In the genomic region with DNA sequence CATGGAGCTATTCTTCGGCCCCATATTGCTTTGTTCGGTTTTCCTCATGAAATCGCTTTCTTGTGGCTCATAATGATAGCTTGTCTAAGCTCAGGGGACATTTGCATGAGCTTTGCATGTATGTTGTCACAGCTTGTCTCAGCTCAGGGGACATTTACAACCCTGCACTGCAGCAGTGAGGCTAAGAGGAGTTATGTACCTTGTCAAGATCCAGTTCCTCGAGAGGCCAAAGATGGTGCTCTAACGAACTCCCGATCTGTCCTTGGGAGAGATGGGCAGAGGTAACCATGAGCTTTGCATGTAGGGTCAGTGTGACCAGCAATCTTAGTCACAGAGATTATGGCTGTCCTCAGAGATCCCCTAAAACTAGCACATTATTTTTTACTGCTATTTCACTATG, we compare ENCODE assay signal across 11 mouse cellular contexts. TPM values are rescaled to one million over a fixed set of nuclear protein-coding genes. Genes with fewer than 3 reads are reported as not detected.
DNase-seq lines count a peak whose midpoint lies in the region; ATAC-seq and TF ChIP-seq lines count a peak whose summit lies in the region.
"Had no signal": no experiment of that assay in that cellular context is flagged by ENCODE, and none has a peak within 500 bp of the region (broad histone marks: within the 10 kb centered on the region; RNA-seq: fewer than 3 reads in every experiment).

No protein-coding gene starts in this region.

- H3K27ac ChIP-seq in forebrain, embryonic 12.5 days = no peak overlapping the region
- H3K27ac ChIP-seq in forebrain, embryonic 16.5 days (ENCODE audit: low read length) = no peak overlapping the region
- no peak overlapping the region for H3K27ac ChIP-seq in limb, embryonic 12.5 days
- H3K27ac ChIP-seq in limb, embryonic 10.5 days = no peak overlapping the region
- no peak overlapping the region for H3K27ac ChIP-seq in forebrain, postnatal 0 days (ENCODE audit: low read depth, low read length)
- no peak overlapping the region for H3K27ac ChIP-seq in midbrain, embryonic 15.5 days
- H3K27ac ChIP-seq: layer of hippocampus, adult 2 months had no signal

- H3K27me3 ChIP-seq in forebrain, embryonic 12.5 days = no peaks in the 10 kb centered on the region
- no peaks in the 10 kb centered on the region for H3K27me3 ChIP-seq in forebrain, embryonic 16.5 days (replicated peaks; ENCODE audit: control insufficient read depth, insufficient read depth, low read length)
- H3K27me3 ChIP-seq in limb, embryonic 12.5 days = 0 out of 2 replicates have a peak, but pooled peaks cover 7% of the 10 kb centered on the region
- 0 out of 2 replicates have a peak, but pooled peaks cover 5% of the 10 kb centered on the region for H3K27me3 ChIP-seq in limb, embryonic 10.5 days (ENCODE audit: low read depth, poor library complexity, severe bottlenecking)
- no peaks in the 10 kb centered on the region for H3K27me3 ChIP-seq in forebrain, postnatal 0 days (ENCODE audit: insufficient read depth, low read length)
- H3K27me3 ChIP-seq in midbrain, embryonic 15.5 days (replicated peaks) = no peaks in the 10 kb centered on the region

- no peak overlapping the region for H3K9ac ChIP-seq in forebrain, embryonic 12.5 days
- no peak overlapping the region for H3K9ac ChIP-seq in forebrain, embryonic 16.5 days (replicated peaks; ENCODE audit: low read depth, low read length)
- peak overlapping the region; percentile 56; the same call in 1 of the 2 replicates for H3K9ac ChIP-seq in limb, embryonic 12.5 days (replicated peaks)
- H3K9ac ChIP-seq in forebrain, postnatal 0 days = no peak overlapping the region
- H3K9ac ChIP-seq in midbrain, embryonic 15.5 days = no peak overlapping the region

- no peak overlapping the region for H3K4me3 ChIP-seq in forebrain, embryonic 12.5 days (replicated peaks)
- H3K4me3 ChIP-seq in forebrain, embryonic 16.5 days (replicated peaks; ENCODE audit: low read length) = no peak overlapping the region
- H3K4me3 ChIP-seq in limb, embryonic 12.5 days (replicated peaks) = no peak overlapping the region
- H3K4me3 ChIP-seq in limb, embryonic 10.5 days = no peak overlapping the region
- H3K4me3 ChIP-seq in forebrain, postnatal 0 days (ENCODE audit: low read depth, low read length) = peak overlapping the region; percentile 26; the same call in 1 of the 2 replicates
- no peak overlapping the region for H3K4me3 ChIP-seq in midbrain, embryonic 15.5 days

- peak overlapping the region; percentile 73; the same call in 1 of the 2 replicates for H3K4me2 ChIP-seq in forebrain, embryonic 12.5 days
- no peak overlapping the region for H3K4me2 ChIP-seq in forebrain, embryonic 16.5 days (ENCODE audit: low read length)
- peak overlapping the region; percentile 67 for H3K4me2 ChIP-seq in limb, embryonic 12.5 days
- peak overlapping the region; percentile 47; the same call in 1 of the 2 replicates for H3K4me2 ChIP-seq in forebrain, postnatal 0 days (ENCODE audit: low read depth)
- peak overlapping the region; percentile 65; the same call in 1 of the 2 replicates for H3K4me2 ChIP-seq in midbrain, embryonic 15.5 days

- no peak for DNase-seq in limb, embryonic 10.5 days (ENCODE audit: low spot score)
- no peak for DNase-seq in forebrain, postnatal 0 days
- DNase-seq in cerebellum, postnatal 10 days = no peak
- no peak for DNase-seq in frontal cortex, adult 2 months (ENCODE audit: extremely low spot score in 1 of 2, low spot score in 1 of 2)

- no peaks in the 10 kb centered on the region for H3K4me1 ChIP-seq in forebrain, embryonic 12.5 days
- peaks cover 11% of the 10 kb centered on the region for H3K4me1 ChIP-seq in forebrain, embryonic 16.5 days (replicated peaks; ENCODE audit: control insufficient read depth, insufficient read depth, low read length)
- H3K4me1 ChIP-seq in limb, embryonic 12.5 days (replicated peaks) = peaks cover 8% of the 10 kb centered on the region
- no peaks in the 10 kb centered on the region for H3K4me1 ChIP-seq in limb, embryonic 10.5 days
- H3K4me1 ChIP-seq in forebrain, postnatal 0 days (ENCODE audit: insufficient read depth) = 0 out of 2 replicates have a peak, but pooled peaks cover 8% of the 10 kb centered on the region
- no peaks in the 10 kb centered on the region; the same call in 1 of the 2 replicates for H3K4me1 ChIP-seq in midbrain, embryonic 15.5 days

- no peak for TF ChIP-seq CTCF in forebrain, postnatal 0 days (IDR thresholded peaks at IDR 0.05; ENCODE audit: low read depth)

- H3K36me3 ChIP-seq in forebrain, embryonic 12.5 days (replicated peaks) = no peaks in the 10 kb centered on the region
- H3K36me3 ChIP-seq in forebrain, embryonic 16.5 days (ENCODE audit: control insufficient read depth, insufficient read depth) = no peaks in the 10 kb centered on the region
- no peaks in the 10 kb centered on the region for H3K36me3 ChIP-seq in limb, embryonic 12.5 days
- H3K36me3 ChIP-seq in limb, embryonic 10.5 days = no peaks in the 10 kb centered on the region
- no peaks in the 10 kb centered on the region for H3K36me3 ChIP-seq in forebrain, postnatal 0 days (ENCODE audit: insufficient read depth)
- H3K36me3 ChIP-seq in midbrain, embryonic 15.5 days (replicated peaks) = no peaks in the 10 kb centered on the region

- no peak; the same call in 1 of the 2 replicates for ATAC-seq in forebrain, embryonic 12.5 days (ENCODE audit: low FRiP score)
- ATAC-seq in forebrain, embryonic 16.5 days = no peak
- ATAC-seq in limb, embryonic 12.5 days (ENCODE audit: insufficient number of reproducible peaks, insufficient read depth, low FRiP score, low TSS enrichment, low read depth) = no peak
- no peak for ATAC-seq in forebrain, postnatal 0 days
- no peak for ATAC-seq in midbrain, embryonic 15.5 days (replicated peaks)

- H3K9me3 ChIP-seq in forebrain, embryonic 12.5 days = no peaks in the 10 kb centered on the region
- no peaks in the 10 kb centered on the region for H3K9me3 ChIP-seq in forebrain, embryonic 16.5 days (ENCODE audit: control insufficient read depth, low read length)
- no peaks in the 10 kb centered on the region for H3K9me3 ChIP-seq in limb, embryonic 12.5 days
- H3K9me3 ChIP-seq in limb, embryonic 10.5 days (replicated peaks) = no peaks in the 10 kb centered on the region
- H3K9me3 ChIP-seq in forebrain, postnatal 0 days (ENCODE audit: low read length) = no peaks in the 10 kb centered on the region
- H3K9me3 ChIP-seq in midbrain, embryonic 15.5 days = no peaks in the 10 kb centered on the region

- 71% methylated on average over 6 of the region's 6 CpGs for WGBS in forebrain, embryonic 12.5 days
- WGBS in forebrain, embryonic 16.5 days = 71% methylated on average over 6 of the region's 6 CpGs
- WGBS in limb, embryonic 12.5 days = 68% methylated on average over 6 of the region's 6 CpGs
- WGBS in limb, embryonic 10.5 days = 75% methylated on average over 6 of the region's 6 CpGs
- WGBS in forebrain, postnatal 0 days = 61% methylated on average over 6 of the region's 6 CpGs
- 67% methylated on average over 6 of the region's 6 CpGs for WGBS in midbrain, embryonic 15.5 days

RNA-seq across cellular contexts. Expression of gene Il12b, which starts 1.5 kb away (rescaled TPM):
- polyA plus RNA-seq in forebrain, embryonic 12.5 days (2016; fragmentation: Nextera tagmentation; extraction: Ambion mirVana) = not detected in 2 replicates
- 0.11 TPM in 1 of 2 replicates, not detected in the other for polyA plus RNA-seq in forebrain, embryonic 16.5 days (2015; fragmentation: Nextera tagmentation; extraction: Ambion mirVana)
- 0.12 TPM in 1 of 2 replicates, not detected in the other for polyA plus RNA-seq in limb, embryonic 12.5 days (2016; fragmentation: Nextera tagmentation; extraction: Ambion mirVana)
- polyA plus RNA-seq in limb, embryonic 10.5 days (2016; fragmentation: Nextera tagmentation; extraction: Ambion mirVana) = not detected in 2 replicates
- total RNA-seq in forebrain, postnatal 0 days (2014; rRNA removed) = not detected in 2 replicates
- polyA plus RNA-seq in forebrain, postnatal 0 days (2015; fragmentation: Nextera tagmentation; extraction: Ambion mirVana) = 0.08 TPM in 1 of 2 replicates, not detected in the other
- 0.09 TPM in 1 of 2 replicates, not detected in the other for polyA plus RNA-seq in midbrain, embryonic 15.5 days (2015; fragmentation: Nextera tagmentation; extraction: Ambion mirVana)
- not detected in 2 replicates for polyA plus RNA-seq in frontal cortex, adult 2 months (2012; rRNA removed)
- total RNA-seq: gastrocnemius, postnatal 25 days; layer of hippocampus, adult 2 months had no signal
- polyA plus RNA-seq: liver, embryonic 16.5 days had no signal
